Mouse (Mus musculus): Measurements from ENCODE around the gene Gramd1b. TPM values are rescaled to one million over a fixed set of nuclear protein-coding genes. Genes with fewer than 3 reads are reported as not detected.

The Gramd1b gene
- total RNA-seq, 2 experiments from 2014 or later, result 147 to 167 TPM

DNA sequence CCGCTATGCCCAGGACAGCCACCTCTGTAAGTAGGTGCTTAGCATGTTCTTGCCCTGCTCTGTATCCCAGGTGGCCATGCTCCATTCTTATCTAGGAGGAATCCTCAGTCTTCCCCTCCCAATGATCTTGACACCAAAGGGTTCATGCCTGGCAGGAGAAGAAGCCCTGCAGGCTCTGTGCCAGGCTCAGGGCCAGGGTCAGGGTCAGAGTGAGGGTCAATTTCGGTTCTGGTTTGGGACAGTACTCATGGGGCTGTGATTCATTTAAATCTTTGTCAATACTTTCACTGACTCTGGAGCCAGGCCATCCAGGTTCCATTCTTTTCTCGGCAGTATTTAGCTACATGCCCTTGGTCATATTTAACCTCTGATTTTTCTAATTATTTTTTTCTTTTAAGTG lies 253.5 kb downstream of the Gramd1b start:
- no peak for DNase-seq (ENCODE audit: low spot score in 2 of 2)

DNA sequence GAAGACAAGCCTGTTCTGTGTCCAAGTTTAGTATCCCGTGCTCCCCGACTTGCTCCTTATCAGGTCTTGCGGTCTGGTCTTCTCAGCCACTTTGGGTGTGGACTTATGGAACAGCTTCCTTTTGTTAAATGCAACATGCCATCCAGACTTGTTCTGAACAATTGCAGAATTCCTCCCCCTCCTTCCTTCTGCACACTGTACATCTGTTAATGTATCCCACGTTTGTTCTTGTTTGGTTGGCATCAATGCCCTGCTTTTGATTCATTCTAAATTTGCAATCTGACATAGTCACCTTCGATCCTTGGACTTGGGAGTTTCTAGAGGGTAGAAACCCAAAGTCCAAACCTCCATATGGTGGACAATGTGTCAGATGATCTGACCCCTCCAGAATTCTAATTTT lies 255.3 kb downstream of the Gramd1b start:
- DNase-seq (ENCODE audit: low spot score in 2 of 2), result peak in 1 of 2 experiments; percentile 69

DNA sequence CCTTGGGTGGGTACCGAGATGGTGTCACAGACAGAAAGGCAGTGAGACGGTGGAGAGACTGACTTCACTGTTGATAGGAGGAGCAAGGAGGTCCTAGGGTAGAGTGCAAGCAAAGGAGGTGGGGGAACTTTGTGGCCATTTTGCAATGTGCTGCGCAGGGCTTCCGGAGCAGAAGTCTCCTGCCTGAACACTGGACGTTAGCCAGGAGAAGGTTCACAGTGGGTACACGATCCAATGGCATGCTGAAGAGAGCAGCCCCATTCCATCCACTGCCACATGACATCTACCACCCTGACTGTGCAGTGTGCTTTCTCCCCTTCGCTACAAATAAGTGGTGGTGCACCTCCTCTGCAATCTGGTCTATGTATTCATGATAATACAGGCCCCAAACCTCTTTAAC lies 258.4 kb downstream of the Gramd1b start:
- DNase-seq (ENCODE audit: low spot score in 2 of 2), result no peak

DNA sequence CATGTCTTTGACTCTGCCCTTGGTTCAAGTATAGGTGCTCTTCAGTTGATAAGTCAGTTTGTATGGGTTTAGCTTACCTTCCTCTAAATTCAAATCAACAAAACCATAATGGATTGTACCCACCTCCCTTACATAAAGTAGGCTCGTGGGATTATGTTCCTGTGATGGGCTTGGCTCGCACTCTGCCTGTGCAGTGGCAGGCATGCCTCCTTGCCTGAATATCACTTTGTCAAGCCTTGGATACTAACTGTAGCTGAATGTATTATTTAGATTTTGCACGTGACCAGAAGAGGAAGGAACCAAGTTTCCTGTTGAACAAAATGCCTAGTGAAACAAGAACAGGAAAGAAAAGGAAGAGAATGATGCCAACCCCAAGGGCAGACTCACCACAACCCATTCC lies 260.1 kb downstream of the Gramd1b start:
- peak in 1 of 2 experiments; percentile 57 for DNase-seq (ENCODE audit: low spot score in 2 of 2)

DNA sequence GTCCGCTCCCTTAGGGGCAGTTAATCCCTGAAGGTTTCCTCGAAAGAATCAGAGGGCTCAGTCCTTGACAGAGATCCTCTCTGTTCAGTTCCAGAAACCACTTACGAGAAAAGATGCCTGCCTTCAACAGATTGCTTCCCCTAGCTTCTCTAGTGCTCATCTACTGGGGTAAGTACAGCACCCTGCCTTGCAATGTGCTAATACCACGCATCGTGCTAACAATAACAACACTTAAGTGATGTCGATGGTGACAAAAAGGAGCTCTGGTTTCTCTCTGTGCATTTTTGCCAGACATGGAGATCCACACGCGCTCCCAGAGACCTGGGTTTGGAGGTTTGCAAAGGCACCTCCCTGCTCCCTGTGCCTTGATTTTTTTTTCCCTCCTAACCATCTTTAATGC lies 261.3 kb downstream of the Gramd1b start:
- DNase-seq (ENCODE audit: low spot score in 2 of 2), result no peak

DNA sequence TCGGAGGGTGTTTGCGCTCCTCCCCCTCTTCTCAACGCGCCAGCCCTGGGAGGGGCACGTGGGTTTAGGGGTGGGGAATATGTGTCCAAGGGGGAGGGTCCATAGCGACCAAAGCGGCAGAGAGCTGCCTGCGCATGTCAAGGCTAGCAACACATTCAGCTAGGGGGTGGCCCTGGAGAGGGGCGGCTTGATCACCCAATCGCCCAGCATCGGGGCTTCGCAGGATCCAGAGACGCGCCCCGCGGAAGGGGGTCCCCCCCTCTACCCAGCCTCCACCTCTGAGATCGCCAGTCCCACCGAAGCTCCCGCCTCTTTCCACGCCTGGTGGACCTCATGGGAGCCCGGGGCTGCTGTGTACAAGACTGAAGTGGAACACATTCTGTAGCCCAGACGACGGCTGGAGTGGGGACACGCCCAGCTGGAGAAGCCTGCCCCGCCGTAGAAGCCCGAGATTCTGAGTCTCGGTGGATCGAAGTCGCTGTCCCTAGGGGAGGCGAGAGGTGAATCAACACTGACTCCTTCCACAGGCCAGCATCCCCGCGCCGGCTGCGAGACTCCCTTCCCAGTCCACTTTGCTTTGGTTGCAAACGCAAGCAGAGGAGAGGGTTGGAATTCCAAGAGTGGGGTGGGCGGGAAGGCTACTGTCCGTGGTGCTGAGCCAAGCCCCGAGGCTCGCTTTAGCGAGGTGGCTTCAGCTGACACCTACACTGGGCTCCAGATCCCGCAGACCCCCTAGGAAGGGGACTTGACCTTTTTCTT lies 261.9 kb downstream of the Gramd1b start, which contains the start of gene Scn3b:
Gene Scn3b, plus strand, starts transcription at position 115 of the 759 bp plus-strand sequence.
- peak; percentile 85 to 94 for DNase-seq (ENCODE audit: low spot score in 2 of 2)

DNA sequence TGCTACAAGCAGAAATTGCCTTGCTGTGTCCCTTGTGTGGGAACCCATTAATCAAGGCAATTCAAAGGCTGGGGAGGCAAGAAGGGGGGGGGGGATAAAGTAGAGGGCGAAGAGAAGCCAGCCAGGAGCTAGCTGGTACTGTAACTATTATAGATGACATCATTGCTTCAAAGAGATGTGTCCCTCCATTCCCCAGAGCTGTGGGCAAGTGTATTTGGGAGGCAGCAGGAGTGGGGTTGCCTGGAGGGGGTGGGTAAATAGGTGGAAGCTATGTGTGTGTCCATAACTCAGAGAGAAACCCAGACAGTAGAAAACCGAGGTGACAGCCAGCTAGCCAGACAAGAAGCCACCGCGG lies 262.5 kb downstream of the Gramd1b start:
- DNase-seq (ENCODE audit: low spot score in 2 of 2), result no peak

DNA sequence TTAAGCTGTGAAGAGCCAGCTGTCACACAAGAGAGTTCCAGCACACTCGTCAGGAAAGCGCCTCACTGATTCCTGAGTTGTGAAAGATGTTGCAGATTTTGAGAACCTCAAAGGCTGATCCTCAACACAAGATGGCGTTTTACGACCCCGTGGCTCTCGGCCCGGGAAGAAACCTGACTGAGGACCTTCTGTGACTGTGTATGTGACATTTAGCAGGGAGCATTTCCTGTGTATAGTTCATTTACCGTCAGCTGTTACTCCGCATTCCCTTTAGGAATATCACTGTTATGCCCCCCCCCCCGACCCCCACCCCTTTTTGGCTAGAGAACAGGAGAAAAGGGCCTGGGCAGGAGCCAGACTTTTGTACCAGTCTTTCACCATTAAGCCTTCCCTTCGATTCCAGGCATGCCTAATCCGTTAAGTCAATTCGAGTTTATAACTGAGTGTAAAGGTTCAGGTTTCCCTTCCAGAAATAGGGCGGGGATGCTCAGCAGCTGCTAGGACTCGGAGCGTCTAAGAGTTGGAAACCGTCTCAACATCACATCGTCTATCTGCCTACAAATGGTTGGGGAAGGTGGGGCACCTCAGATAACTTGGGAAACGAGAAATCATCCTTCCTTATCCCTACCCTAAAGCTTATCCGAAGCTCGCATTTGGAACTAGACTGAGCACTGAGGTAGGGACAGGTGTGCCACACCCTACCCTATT lies 263.0 kb downstream of the Gramd1b start:
- no peak for DNase-seq (ENCODE audit: low spot score in 2 of 2)

DNA sequence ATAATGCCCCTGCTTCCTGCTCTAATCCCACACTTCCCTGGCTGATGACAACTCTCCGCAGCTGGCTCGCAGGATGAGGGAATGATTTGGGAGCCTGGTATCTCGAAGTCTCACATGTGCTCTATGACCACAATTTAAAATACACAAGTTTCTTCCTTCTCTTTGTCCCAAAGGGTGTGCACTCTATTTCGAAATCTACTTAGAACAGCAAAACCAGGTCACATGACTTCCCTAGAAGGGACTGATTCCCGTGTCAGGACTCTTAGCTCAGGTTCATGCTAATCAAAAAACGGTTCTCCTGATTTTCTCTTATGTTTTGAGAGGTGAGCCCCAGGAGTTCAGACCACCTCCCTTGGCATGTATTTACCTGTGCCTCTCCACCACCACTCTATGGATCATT lies 267.3 kb downstream of the Gramd1b start:
- no peak for DNase-seq (ENCODE audit: low spot score in 2 of 2)

DNA sequence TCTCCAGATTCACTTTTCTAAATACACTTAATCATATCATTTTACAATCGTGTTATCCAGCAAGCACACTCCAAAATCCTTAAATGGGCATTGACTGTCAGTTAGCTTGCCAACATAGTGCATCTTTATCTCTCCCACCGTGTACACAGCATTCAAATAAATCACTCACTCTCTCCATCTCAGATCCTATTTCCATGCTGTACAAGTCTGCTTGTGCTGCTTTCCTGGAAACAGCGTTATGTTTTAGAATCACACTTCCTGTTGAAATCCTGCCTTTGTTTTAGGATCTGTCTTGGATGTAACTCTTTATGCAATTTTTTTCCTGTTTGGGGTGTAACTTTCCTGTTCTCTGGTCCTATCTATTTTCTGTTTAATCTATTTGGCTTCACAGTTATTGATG lies 278.7 kb downstream of the Gramd1b start:
- no peak for DNase-seq (ENCODE audit: low spot score in 2 of 2)

DNA sequence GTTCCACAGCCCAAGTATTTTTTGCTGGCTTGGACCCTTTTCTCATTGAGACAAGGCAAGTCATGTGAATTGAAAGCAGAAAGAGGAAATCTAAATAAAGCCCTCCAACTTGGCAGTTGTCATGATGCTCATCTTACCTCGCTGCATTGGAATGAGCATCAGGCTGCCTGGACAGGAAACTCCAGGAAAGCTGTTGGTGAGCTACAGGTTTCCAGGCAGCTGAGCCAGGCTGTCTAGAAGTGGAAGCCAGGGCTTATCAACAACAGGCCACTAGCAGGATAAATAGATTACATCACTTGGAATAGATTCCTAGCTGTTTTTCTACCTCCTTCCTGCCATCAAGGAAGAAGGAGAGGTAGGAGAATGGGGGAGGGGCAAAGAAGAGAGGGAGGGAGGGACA lies 282.1 kb downstream of the Gramd1b start:
- DNase-seq (ENCODE audit: low spot score in 2 of 2), result no peak

DNA sequence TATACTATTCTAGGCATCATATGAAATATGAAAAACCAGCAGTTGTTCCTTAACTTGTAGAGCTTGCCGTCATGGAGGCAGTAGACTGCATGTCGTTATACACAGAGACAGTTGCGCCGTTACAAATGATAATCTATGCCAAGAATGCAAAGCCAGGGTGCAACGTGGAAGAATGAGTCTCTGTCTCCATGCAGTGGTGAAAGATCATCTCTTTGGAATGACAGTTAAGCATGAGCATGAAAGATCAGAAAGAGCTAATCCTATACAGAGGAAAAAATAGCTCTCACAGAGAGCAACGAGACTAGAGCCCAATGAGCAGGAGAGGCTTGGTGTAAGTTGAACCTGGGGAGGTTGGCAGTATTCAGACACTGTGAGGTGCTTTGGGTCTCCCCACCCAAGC lies 284.5 kb downstream of the Gramd1b start:
- no peak for DNase-seq (ENCODE audit: low spot score in 2 of 2)

DNA sequence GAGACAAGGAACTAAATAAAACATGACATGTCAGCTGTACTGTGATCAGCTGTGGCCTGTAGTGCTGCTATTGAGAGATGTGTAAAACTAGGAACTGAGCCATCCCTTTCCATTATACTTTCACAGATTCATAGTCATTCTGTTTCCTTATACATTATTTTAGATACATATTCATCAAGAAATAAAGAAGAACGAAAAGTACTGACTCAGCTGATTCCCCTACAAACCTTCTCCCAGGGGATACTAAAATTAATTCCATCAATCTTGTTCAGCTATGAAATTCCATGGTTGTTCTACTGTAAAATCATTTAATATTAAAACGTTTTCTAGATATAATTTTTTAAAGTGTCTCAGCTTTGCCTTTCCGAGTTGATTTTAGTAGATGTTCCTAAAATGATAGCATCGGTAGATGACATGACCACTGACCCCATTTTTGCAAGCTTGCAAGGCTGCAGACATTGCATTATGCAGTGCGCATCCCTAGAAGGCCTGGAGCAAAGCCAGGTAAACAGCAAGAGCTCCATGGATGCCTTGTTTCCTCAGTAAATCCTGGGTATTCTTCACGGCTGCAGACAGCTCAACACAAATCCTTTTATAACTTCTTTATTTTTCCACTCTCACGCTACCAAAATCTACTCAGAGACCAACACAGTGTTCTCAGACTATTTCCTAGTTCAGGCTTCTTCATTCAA lies 285.1 kb downstream of the Gramd1b start:
- DNase-seq (ENCODE audit: low spot score in 2 of 2), result no peak

DNA sequence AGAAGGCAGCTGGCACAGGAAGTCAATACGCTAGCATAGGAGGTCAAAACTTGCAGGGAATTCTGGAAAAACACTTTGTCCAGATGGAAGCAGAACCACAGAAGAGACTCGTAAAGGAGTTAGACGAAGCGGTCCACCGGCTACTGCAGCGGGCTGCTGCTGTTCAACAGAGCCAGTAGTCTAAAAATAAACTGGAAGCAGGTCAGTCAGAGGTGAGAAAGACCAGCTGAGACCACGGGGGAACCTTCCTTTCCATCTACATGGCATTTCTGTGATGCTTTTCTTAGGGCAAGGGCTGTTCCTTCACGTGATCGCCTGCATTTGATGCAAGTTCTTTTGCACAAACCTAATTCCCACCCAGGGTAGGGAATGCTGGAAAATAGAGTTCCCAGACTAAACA lies 285.7 kb downstream of the Gramd1b start:
- DNase-seq (ENCODE audit: low spot score in 2 of 2), result no peak

Other genes starting within 250 kb of the Gramd1b start
- gene Gm21915, start 139.2 kb upstream of the Gramd1b start, total RNA-seq (2021), result not detected
- 10 to 100 TPM; 36.1 to 39.2 TPM for gene Clmp, start 154.6 kb upstream of the Gramd1b start, total RNA-seq (2021)